Mouse (Mus musculus): Measurements from ENCODE around the gene Rufy4. TPM values are rescaled to one million over a fixed set of nuclear protein-coding genes. Genes with fewer than 3 reads are reported as not detected.

The Rufy4 gene
- 0.14 TPM in 1 of 2 replicates, not detected in the other for polyA plus RNA-seq (2015; fragmentation: Nextera tagmentation; extraction: Ambion mirVana)

- Histone ChIP-seq H3K9ac (ENCODE audit: low read depth, low read length) (0 out of 2 replicates have a peak within 1 kb of the TSS, but pooled peaks have one; percentile 28), H3K9me3 (replicated peaks; ENCODE audit: control insufficient read depth, low read length) (no peaks in the 10 kb centered on the region), H3K27ac (ENCODE audit: low read length) (no peak within 1 kb of the TSS), H3K36me3 (ENCODE audit: control insufficient read depth, insufficient read depth) (no peaks in the 10 kb centered on the region), H3K27me3 (ENCODE audit: control insufficient read depth, insufficient read depth, low read depth, low read length) (peaks cover 35% of the 10 kb centered on the region), H3K4me1 (ENCODE audit: control insufficient read depth, low read depth, low read length) (no peaks in the 10 kb centered on the region; the same call in 1 of the 2 replicates), H3K4me3 (ENCODE audit: low read depth, low read length) (peak within 1 kb of the TSS; percentile 57), H3K4me2 (ENCODE audit: low read depth, low read length) (peak within 1 kb of the TSS; percentile 82)
- ATAC-seq (ENCODE audit: low read depth), result peak; percentile 7; the same call in 1 of the 2 replicates
- under 1% methylated on average over 12 of the region's 12 CpGs for WGBS (ENCODE audit: insufficient replicate concordance)
Measured at GRCm38 (mm10) chr1:74124991-74125552, at the start of gene Rufy4. Gene Rufy4, plus strand, starts transcription at chr1:74125541.

- Histone ChIP-seq H3K9me3 (replicated peaks; ENCODE audit: control insufficient read depth, low read length) (no peaks in the 10 kb centered on the region), H3K4me1 (ENCODE audit: control insufficient read depth, low read depth, low read length) (no peaks in the 10 kb centered on the region), H3K4me3 (ENCODE audit: low read depth, low read length) (no peak overlapping the region), H3K27me3 (ENCODE audit: control insufficient read depth, insufficient read depth, low read depth, low read length) (no peaks in the 10 kb centered on the region), H3K9ac (ENCODE audit: low read depth, low read length) (no peak overlapping the region), H3K4me2 (ENCODE audit: low read depth, low read length) (no peak overlapping the region), H3K36me3 (ENCODE audit: control insufficient read depth, insufficient read depth) (no peaks in the 10 kb centered on the region), H3K27ac (ENCODE audit: low read length) (no peak overlapping the region)
- WGBS (ENCODE audit: insufficient replicate concordance), result 52% methylated on average over 4 of the region's 4 CpGs
- no peak for ATAC-seq (ENCODE audit: low read depth)
Measured at GRCm38 (mm10) chr1:74076230-74076629, 49.1 kb upstream of the Rufy4 start.

- Histone ChIP-seq H3K27ac (ENCODE audit: low read length) (no peak overlapping the region), H3K9me3 (replicated peaks; ENCODE audit: control insufficient read depth, low read length) (no peaks in the 10 kb centered on the region), H3K36me3 (ENCODE audit: control insufficient read depth, insufficient read depth) (no peaks in the 10 kb centered on the region), H3K4me2 (ENCODE audit: low read depth, low read length) (no peak overlapping the region), H3K4me3 (ENCODE audit: low read depth, low read length) (no peak overlapping the region), H3K4me1 (ENCODE audit: control insufficient read depth, low read depth, low read length) (peaks cover 5% of the 10 kb centered on the region; the same call in 1 of the 2 replicates), H3K9ac (ENCODE audit: low read depth, low read length) (no peak overlapping the region), H3K27me3 (ENCODE audit: control insufficient read depth, insufficient read depth, low read depth, low read length) (no peaks in the 10 kb centered on the region)
- 0% methylated on average over 2 of the region's 2 CpGs for WGBS (ENCODE audit: insufficient replicate concordance)
- ATAC-seq (ENCODE audit: low read depth), result peak; percentile 47; the same call in 1 of the 2 replicates
Measured at GRCm38 (mm10) chr1:74077353-74077752, 48.0 kb upstream of the Rufy4 start.

- no peaks in the 10 kb centered on the region for H3K27me3 ChIP-seq (ENCODE audit: control insufficient read depth, insufficient read depth, low read depth, low read length)
- H3K36me3 ChIP-seq (ENCODE audit: control insufficient read depth, insufficient read depth), result no peaks in the 10 kb centered on the region
- no peak overlapping the region for H3K27ac ChIP-seq (ENCODE audit: low read length)
- no peak for ATAC-seq (ENCODE audit: low read depth)
- no peaks in the 10 kb centered on the region for H3K9me3 ChIP-seq (replicated peaks; ENCODE audit: control insufficient read depth, low read length)
- no peak overlapping the region for H3K4me2 ChIP-seq (ENCODE audit: low read depth, low read length)
- H3K4me1 ChIP-seq (ENCODE audit: control insufficient read depth, low read depth, low read length), result peaks cover 9% of the 10 kb centered on the region
- H3K9ac ChIP-seq (ENCODE audit: low read depth, low read length), result no peak overlapping the region
- H3K4me3 ChIP-seq (ENCODE audit: low read depth, low read length), result no peak overlapping the region
- 5% methylated on average over 2 of the region's 2 CpGs for WGBS (ENCODE audit: insufficient replicate concordance)
Measured at GRCm38 (mm10) chr1:74081573-74081989, 43.8 kb upstream of the Rufy4 start.

GRCm38 (mm10) chr1:74082841-74083463 lies 42.4 kb upstream of the Rufy4 start:
- 11% methylated on average over 6 of the region's 6 CpGs for WGBS (ENCODE audit: insufficient replicate concordance)
- Histone ChIP-seq H3K4me1 (ENCODE audit: control insufficient read depth, low read depth, low read length) (peaks cover 9% of the 10 kb centered on the region), H3K36me3 (ENCODE audit: control insufficient read depth, insufficient read depth) (no peaks in the 10 kb centered on the region), H3K9me3 (replicated peaks; ENCODE audit: control insufficient read depth, low read length) (no peaks in the 10 kb centered on the region), H3K4me2 (ENCODE audit: low read depth, low read length) (no peak overlapping the region), H3K9ac (ENCODE audit: low read depth, low read length) (no peak overlapping the region), H3K27me3 (ENCODE audit: control insufficient read depth, insufficient read depth, low read depth, low read length) (no peaks in the 10 kb centered on the region), H3K27ac (ENCODE audit: low read length) (no peak overlapping the region), H3K4me3 (ENCODE audit: low read depth, low read length) (no peak overlapping the region)
- ATAC-seq (ENCODE audit: low read depth), result peak; percentile 56

GRCm38 (mm10) chr1:74084065-74084705 lies 41.2 kb upstream of the Rufy4 start:
- Histone ChIP-seq H3K27ac (ENCODE audit: low read length) (no peak overlapping the region), H3K36me3 (ENCODE audit: control insufficient read depth, insufficient read depth) (no peaks in the 10 kb centered on the region), H3K9ac (ENCODE audit: low read depth, low read length) (no peak overlapping the region), H3K9me3 (replicated peaks; ENCODE audit: control insufficient read depth, low read length) (no peaks in the 10 kb centered on the region), H3K27me3 (ENCODE audit: control insufficient read depth, insufficient read depth, low read depth, low read length) (no peaks in the 10 kb centered on the region), H3K4me3 (ENCODE audit: low read depth, low read length) (no peak overlapping the region), H3K4me2 (ENCODE audit: low read depth, low read length) (no peak overlapping the region), H3K4me1 (ENCODE audit: control insufficient read depth, low read depth, low read length) (peaks cover 9% of the 10 kb centered on the region)
- no peak for ATAC-seq (ENCODE audit: low read depth)
- 53% methylated on average over 6 of the region's 6 CpGs for WGBS (ENCODE audit: insufficient replicate concordance)

- Histone ChIP-seq H3K27me3 (ENCODE audit: control insufficient read depth, insufficient read depth, low read depth, low read length) (no peaks in the 10 kb centered on the region), H3K9me3 (replicated peaks; ENCODE audit: control insufficient read depth, low read length) (no peaks in the 10 kb centered on the region), H3K4me3 (ENCODE audit: low read depth, low read length) (no peak overlapping the region), H3K36me3 (ENCODE audit: control insufficient read depth, insufficient read depth) (no peaks in the 10 kb centered on the region), H3K4me1 (ENCODE audit: control insufficient read depth, low read depth, low read length) (peaks cover 9% of the 10 kb centered on the region), H3K27ac (ENCODE audit: low read length) (no peak overlapping the region), H3K4me2 (ENCODE audit: low read depth, low read length) (no peak overlapping the region), H3K9ac (ENCODE audit: low read depth, low read length) (no peak overlapping the region)
- no peak for ATAC-seq (ENCODE audit: low read depth)
- 30% methylated on average over 5 of the region's 5 CpGs for WGBS (ENCODE audit: insufficient replicate concordance)
Measured at GRCm38 (mm10) chr1:74084752-74085151, 40.6 kb upstream of the Rufy4 start.

GRCm38 (mm10) chr1:74085566-74085965 lies 39.8 kb upstream of the Rufy4 start:
- ATAC-seq (ENCODE audit: low read depth), result no peak
- Histone ChIP-seq H3K27ac (ENCODE audit: low read length) (no peak overlapping the region), H3K9ac (ENCODE audit: low read depth, low read length) (no peak overlapping the region), H3K4me1 (ENCODE audit: control insufficient read depth, low read depth, low read length) (peaks cover 9% of the 10 kb centered on the region), H3K36me3 (ENCODE audit: control insufficient read depth, insufficient read depth) (no peaks in the 10 kb centered on the region), H3K4me2 (ENCODE audit: low read depth, low read length) (no peak overlapping the region), H3K9me3 (replicated peaks; ENCODE audit: control insufficient read depth, low read length) (no peaks in the 10 kb centered on the region), H3K4me3 (ENCODE audit: low read depth, low read length) (no peak overlapping the region), H3K27me3 (ENCODE audit: control insufficient read depth, insufficient read depth, low read depth, low read length) (no peaks in the 10 kb centered on the region; the same call in 1 of the 2 replicates)
- WGBS (ENCODE audit: insufficient replicate concordance), result 56% methylated on average over 7 of the region's 7 CpGs

GRCm38 (mm10) chr1:74088569-74088968 lies 36.8 kb upstream of the Rufy4 start:
- Histone ChIP-seq H3K9me3 (replicated peaks; ENCODE audit: control insufficient read depth, low read length) (no peaks in the 10 kb centered on the region), H3K4me1 (ENCODE audit: control insufficient read depth, low read depth, low read length) (no peaks in the 10 kb centered on the region), H3K4me3 (ENCODE audit: low read depth, low read length) (no peak overlapping the region), H3K27me3 (ENCODE audit: control insufficient read depth, insufficient read depth, low read depth, low read length) (no peaks in the 10 kb centered on the region; the same call in 1 of the 2 replicates), H3K36me3 (ENCODE audit: control insufficient read depth, insufficient read depth) (no peaks in the 10 kb centered on the region), H3K9ac (ENCODE audit: low read depth, low read length) (no peak overlapping the region), H3K27ac (ENCODE audit: low read length) (no peak overlapping the region), H3K4me2 (ENCODE audit: low read depth, low read length) (no peak overlapping the region)
- ATAC-seq (ENCODE audit: low read depth), result no peak
- WGBS (ENCODE audit: insufficient replicate concordance), result 40% methylated on average over 1 of the region's 1 CpGs
